Mouse (Mus musculus) intestine, embryonic 15.5 days (tissue): ENCODE results near the gene Nepro. TPM values are rescaled to one million over a fixed set of nuclear protein-coding genes. Genes with fewer than 3 reads are reported as not detected.

Experiments used
- ATAC-seq: fragments of 200-750 bp; cut with Nextera tagmentation; 2 replicates; pipeline ENCODE4 v1.8.0; 2017; ENCODE audit warnings: moderate TSS enrichment, moderate library complexity
- H3K27ac ChIP-seq: fragments of 300-500 bp; sonication (generic); 2 replicates; pipeline ENCODE4 v1.5.1; 2015; ENCODE audit warnings: mild to moderate bottlenecking, inconsistent platforms
- H3K27me3 ChIP-seq: fragments of 300-500 bp; sonication (generic); replicated peaks from 2 replicates; pipeline ENCODE4 v1.6.1; 2015; ENCODE audit warnings: inconsistent platforms
- H3K36me3 ChIP-seq: fragments of 300-500 bp; sonication (generic); 2 replicates; pipeline ENCODE4 v1.6.1; 2015; ENCODE audit warnings: inconsistent platforms
- H3K4me1 ChIP-seq: fragments of 300-500 bp; sonication (generic); replicated peaks from 2 replicates; pipeline ENCODE4 v1.6.1; 2015; ENCODE audit warnings: inconsistent platforms
- H3K4me2 ChIP-seq: fragments of 300-500 bp; sonication (generic); replicated peaks from 2 replicates; pipeline ENCODE4 v1.6.1; 2015; ENCODE audit warnings: mild to moderate bottlenecking, inconsistent platforms
- H3K4me3 ChIP-seq: fragments of 300-500 bp; sonication (generic); replicated peaks from 2 replicates; pipeline ENCODE4 v1.5.1; 2015; ENCODE audit warnings: inconsistent platforms
- H3K9ac ChIP-seq: fragments of 300-500 bp; sonication (generic); 2 replicates; pipeline ENCODE4 v1.6.1; 2015; ENCODE audit warnings: inconsistent platforms
- H3K9me3 ChIP-seq: fragments of 300-500 bp; sonication (generic); 2 replicates; pipeline ENCODE4 v1.6.1; 2016; ENCODE audit warnings: inconsistent platforms
- WGBS: fragments of 180-500 bp; shearing (Covaris S2); methylation state at CpG from one replicate; pipeline ENCODE4 v1.1.7; 2015; 5-methylcytosine and 5-hydroxymethylcytosine counted together
- polyA plus RNA-seq: library from polyadenylated mRNA; unstranded; fragments of >200 nt; fragmentation: Nextera tagmentation; extraction: Ambion mirVana; gene quantifications from 2 replicates; pipeline ENCODE4 v1.2.1, GENCODE M21; 2015

The Nepro gene
- 7.6 and 8.2 TPM in 2 replicates for polyA plus RNA-seq

- Histone ChIP-seq H3K36me3 (peaks cover 5% of the 10 kb centered on the region; the same call in 1 of the 2 replicates), H3K9me3 (no peaks in the 10 kb centered on the region), H3K4me1 (peaks cover 9% of the 10 kb centered on the region), H3K27ac (peak within 1 kb of the TSS; percentile 95), H3K9ac (peak within 1 kb of the TSS; percentile 93), H3K4me2 (peak within 1 kb of the TSS; percentile 62), H3K4me3 (peak within 1 kb of the TSS; percentile 92), H3K27me3 (no peaks in the 10 kb centered on the region)
- ATAC-seq = peak; percentile 98
- under 1% methylated on average over 64 of the region's 64 CpGs for WGBS
Observed at GRCm38 (mm10) chr16:44724083-44724787, at the start of gene Nepro. Nepro (plus strand) TSS chr16:44724301.

GRCm38 (mm10) chr16:44676357-44676756, 47.7 kb upstream of the Nepro start:
- H3K9ac ChIP-seq = no peak overlapping the region
- no peak overlapping the region for H3K27ac ChIP-seq
- no peaks in the 10 kb centered on the region for H3K36me3 ChIP-seq
- no peak overlapping the region for H3K4me3 ChIP-seq
- H3K4me2 ChIP-seq = no peak overlapping the region
- WGBS = 91% methylated on average over 2 of the region's 2 CpGs
- no peak for ATAC-seq
- no peaks in the 10 kb centered on the region for H3K9me3 ChIP-seq
- H3K4me1 ChIP-seq = peaks cover 19% of the 10 kb centered on the region; the same call in 1 of the 2 replicates
- H3K27me3 ChIP-seq = no peaks in the 10 kb centered on the region

GRCm38 (mm10) chr16:44679082-44679481, 45.0 kb upstream of the Nepro start:
- H3K9me3 ChIP-seq = no peaks in the 10 kb centered on the region
- H3K4me3 ChIP-seq = no peak overlapping the region
- H3K4me1 ChIP-seq = peaks cover 8% of the 10 kb centered on the region; the same call in 1 of the 2 replicates
- 69% methylated on average over 8 of the region's 8 CpGs for WGBS
- no peak overlapping the region for H3K4me2 ChIP-seq
- H3K27ac ChIP-seq = no peak overlapping the region
- H3K9ac ChIP-seq = no peak overlapping the region
- H3K36me3 ChIP-seq = no peaks in the 10 kb centered on the region
- no peaks in the 10 kb centered on the region for H3K27me3 ChIP-seq
- ATAC-seq = no peak

GRCm38 (mm10) chr16:44679503-44679971, 44.6 kb upstream of the Nepro start:
- H3K4me1 ChIP-seq = peaks cover 8% of the 10 kb centered on the region; the same call in 1 of the 2 replicates
- H3K9me3 ChIP-seq = no peaks in the 10 kb centered on the region
- no peak overlapping the region for H3K27ac ChIP-seq
- H3K36me3 ChIP-seq = no peaks in the 10 kb centered on the region
- H3K4me3 ChIP-seq = no peak overlapping the region
- H3K4me2 ChIP-seq = no peak overlapping the region
- H3K9ac ChIP-seq = no peak overlapping the region
- no peaks in the 10 kb centered on the region for H3K27me3 ChIP-seq
- 74% methylated on average over 8 of the region's 8 CpGs for WGBS
- no peak for ATAC-seq

- H3K27me3 ChIP-seq = no peaks in the 10 kb centered on the region
- peaks cover 8% of the 10 kb centered on the region; the same call in 1 of the 2 replicates for H3K4me1 ChIP-seq
- no peaks in the 10 kb centered on the region for H3K9me3 ChIP-seq
- H3K27ac ChIP-seq = peak overlapping the region; percentile 36
- no peak overlapping the region for H3K9ac ChIP-seq
- WGBS = 52% methylated on average over 9 of the region's 9 CpGs
- no peaks in the 10 kb centered on the region for H3K36me3 ChIP-seq
- no peak overlapping the region for H3K4me2 ChIP-seq
- no peak overlapping the region for H3K4me3 ChIP-seq
- no peak for ATAC-seq
Observed at GRCm38 (mm10) chr16:44680756-44681498, 43.2 kb upstream of the Nepro start.

GRCm38 (mm10) chr16:44684646-44685045, 39.5 kb upstream of the Nepro start:
- Histone ChIP-seq H3K9ac (no peak overlapping the region), H3K9me3 (no peaks in the 10 kb centered on the region), H3K4me1 (peaks cover 16% of the 10 kb centered on the region; the same call in 1 of the 2 replicates), H3K36me3 (no peaks in the 10 kb centered on the region), H3K27me3 (no peaks in the 10 kb centered on the region), H3K4me2 (no peak overlapping the region), H3K4me3 (no peak overlapping the region), H3K27ac (no peak overlapping the region)
- WGBS = 71% methylated on average over 7 of the region's 7 CpGs
- ATAC-seq = no peak

- Histone ChIP-seq H3K36me3 (no peaks in the 10 kb centered on the region), H3K27me3 (no peaks in the 10 kb centered on the region)
- 76% methylated on average over 7 of the region's 7 CpGs for WGBS
Observed at GRCm38 (mm10) chr16:44685401-44685800, 38.7 kb upstream of the Nepro start.

GRCm38 (mm10) chr16:44686991-44687718, 36.9 kb upstream of the Nepro start:
- ATAC-seq = 0 out of 2 replicates have a peak, but pooled peaks have one; percentile 20
- Histone ChIP-seq H3K36me3 (no peaks in the 10 kb centered on the region), H3K4me3 (no peak overlapping the region), H3K9me3 (no peaks in the 10 kb centered on the region), H3K4me1 (0 out of 2 replicates have a peak, but pooled peaks cover 8% of the 10 kb centered on the region), H3K27ac (no peak overlapping the region), H3K4me2 (peak overlapping the region; percentile 24; the same call in 1 of the 2 replicates), H3K27me3 (no peaks in the 10 kb centered on the region), H3K9ac (no peak overlapping the region)
- WGBS = 61% methylated on average over 20 of the region's 20 CpGs

More at GRCm38 (mm10) chr16:44685401-44685800, 38.7 kb upstream of the Nepro start:
- Histone ChIP-seq H3K4me2 (no peak overlapping the region), H3K27ac (no peak overlapping the region), H3K4me3 (no peak overlapping the region), H3K9me3 (no peaks in the 10 kb centered on the region), H3K9ac (no peak overlapping the region), H3K4me1 (peaks cover 14% of the 10 kb centered on the region; the same call in 1 of the 2 replicates)
- ATAC-seq = no peak

- no peaks in the 10 kb centered on the region for H3K36me3 ChIP-seq
- 0 out of 2 replicates have a peak, but pooled peaks cover 8% of the 10 kb centered on the region for H3K4me1 ChIP-seq
- 9% methylated on average over 18 of the region's 18 CpGs for WGBS
- no peak overlapping the region for H3K27ac ChIP-seq
- no peak overlapping the region for H3K4me3 ChIP-seq
- peak overlapping the region; percentile 24 for H3K4me2 ChIP-seq
- no peaks in the 10 kb centered on the region for H3K27me3 ChIP-seq
- H3K9ac ChIP-seq = no peak overlapping the region
- ATAC-seq = peak; percentile 31; the same call in 1 of the 2 replicates
- no peaks in the 10 kb centered on the region for H3K9me3 ChIP-seq
Observed at GRCm38 (mm10) chr16:44687719-44688420, 36.2 kb upstream of the Nepro start.

GRCm38 (mm10) chr16:44688507-44688906, 35.6 kb upstream of the Nepro start:
- no peaks in the 10 kb centered on the region for H3K9me3 ChIP-seq
- no peak overlapping the region for H3K9ac ChIP-seq
- 0 out of 2 replicates have a peak, but pooled peaks have one; percentile 11 for ATAC-seq
- H3K27ac ChIP-seq = no peak overlapping the region
- H3K36me3 ChIP-seq = no peaks in the 10 kb centered on the region
- 20% methylated on average over 4 of the region's 4 CpGs for WGBS
- H3K27me3 ChIP-seq = no peaks in the 10 kb centered on the region
- H3K4me1 ChIP-seq = 0 out of 2 replicates have a peak, but pooled peaks cover 8% of the 10 kb centered on the region
- no peak overlapping the region for H3K4me3 ChIP-seq
- H3K4me2 ChIP-seq = no peak overlapping the region

GRCm38 (mm10) chr16:44690501-44690900, 33.6 kb upstream of the Nepro start:
- H3K27me3 ChIP-seq = no peaks in the 10 kb centered on the region
- H3K9ac ChIP-seq = no peak overlapping the region
- H3K4me3 ChIP-seq = no peak overlapping the region
- no peak overlapping the region for H3K27ac ChIP-seq
- no peaks in the 10 kb centered on the region for H3K36me3 ChIP-seq
- WGBS = 79% methylated on average over 2 of the region's 2 CpGs
- no peaks in the 10 kb centered on the region for H3K9me3 ChIP-seq
- ATAC-seq = no peak
- no peak overlapping the region for H3K4me2 ChIP-seq
- 0 out of 2 replicates have a peak, but pooled peaks cover 9% of the 10 kb centered on the region for H3K4me1 ChIP-seq
